Mouse (Mus musculus) liver, adult 2 months (tissue): ENCODE results near the gene D030056L22Rik.

Experiments
- CTCF ChIP-seq: fragments of 200-500 bp; IDR thresholded peaks from 2 replicates; pipeline ENCODE4 v1.5.1; 2011; ENCODE audit warnings: low read depth, low read length, control low read depth
- POLR2A ChIP-seq: fragments of 200-500 bp; IDR thresholded peaks from 2 replicates; pipeline ENCODE4 v1.6.1; 2011; ENCODE audit warnings: low read length, control low read depth; ENCODE audit not compliant: insufficient read depth; ENCODE audit errors: extremely low read depth

GRCm38 (mm10) chr19:18716374-18716773, 3.4 kb downstream of the D030056L22Rik start:
- peak; percentile 16; the same call in 1 of the 2 replicates for TF ChIP-seq CTCF
- no peak for TF ChIP-seq POLR2A
